Mouse (Mus musculus) erythroblast, adult 5-6 weeks (primary cell): ENCODE data around the gene Aoah. TPM values are rescaled to one million over a fixed set of nuclear protein-coding genes. Genes with fewer than 3 reads are reported as not detected.

Experiments
- ATAC-seq: replicated peaks from 2 replicates; pipeline ENCODE4 v1.8.0; 2016; ENCODE audit warnings: moderate number of reproducible peaks, mild to moderate bottlenecking, moderate TSS enrichment, inconsistent platforms; ENCODE audit not compliant: poor library complexity, low FRiP score, severe bottlenecking
- total RNA-seq, 2 experiments: library from RNA; stranded (forward) in 1 of 2; stranded (reverse) in 1 of 2; fragments of 150-400 nt in 1 of 2; fragments of 200-764, 138-1000 nt in 1 of 2; gene quantifications; 2 replicates each; pipeline versions ENCODE4 v1.2.3 to v1.2.4; 2015 to 2017; ENCODE audit warnings: low replicate concordance in 2 of 2

Gene Aoah
- total RNA-seq, 2 experiments from 2014 or later = 10.5 to 18.4 TPM

DNA sequence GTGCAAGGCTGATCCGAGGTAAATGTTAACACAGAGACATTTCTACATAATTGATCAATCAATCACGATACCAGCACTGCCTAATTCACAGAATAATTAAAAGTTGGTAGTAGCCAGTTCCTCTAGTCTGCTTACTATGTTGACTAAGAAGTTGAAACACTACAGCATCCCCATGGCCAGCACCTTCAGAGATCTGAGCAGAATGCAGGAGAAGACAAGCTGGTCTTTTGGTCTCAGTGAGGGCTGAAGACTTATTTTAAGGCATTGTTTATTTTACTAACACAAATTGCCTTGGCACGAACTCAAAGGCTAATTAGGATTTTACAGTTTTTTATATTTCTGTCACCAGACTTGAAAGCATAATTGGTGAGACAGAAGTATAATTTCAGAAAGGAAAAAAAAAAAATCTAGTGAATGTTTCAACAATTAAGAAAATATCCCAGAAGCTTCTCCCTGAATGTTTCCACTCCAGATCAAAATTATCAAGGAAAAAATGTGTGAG lies 107.8 kb downstream of the Aoah start:
- no peak for ATAC-seq

GRCm38 (mm10) chr13:20904118-20904517 lies 110.2 kb downstream of the Aoah start:
- no peak for ATAC-seq

GRCm38 (mm10) chr13:20905195-20905594 lies 111.3 kb downstream of the Aoah start:
- no peak for ATAC-seq

GRCm38 (mm10) chr13:20916698-20917511 lies 123.0 kb downstream of the Aoah start:
- no peak for ATAC-seq

DNA sequence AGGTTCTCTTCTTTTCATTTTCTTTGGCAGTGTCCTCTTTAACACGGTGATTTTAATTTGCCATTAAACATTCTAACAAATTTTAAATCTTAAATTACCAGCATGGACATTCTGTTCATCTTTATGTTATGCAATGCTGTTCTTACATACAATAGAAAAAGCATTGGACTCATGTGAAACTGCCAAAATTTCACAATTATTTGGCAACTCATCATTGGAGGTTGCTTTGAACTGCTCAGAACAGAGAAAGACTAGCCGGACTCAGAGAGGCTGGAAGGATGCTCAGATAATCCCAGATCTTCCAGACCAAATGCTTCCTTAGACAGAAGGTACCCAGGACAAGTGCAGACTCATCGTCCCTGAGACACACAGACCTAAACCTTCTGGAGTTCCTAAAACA lies 126.5 kb downstream of the Aoah start:
- no peak for ATAC-seq

GRCm38 (mm10) chr13:20936016-20936415 lies 142.1 kb downstream of the Aoah start:
- ATAC-seq = no peak

DNA sequence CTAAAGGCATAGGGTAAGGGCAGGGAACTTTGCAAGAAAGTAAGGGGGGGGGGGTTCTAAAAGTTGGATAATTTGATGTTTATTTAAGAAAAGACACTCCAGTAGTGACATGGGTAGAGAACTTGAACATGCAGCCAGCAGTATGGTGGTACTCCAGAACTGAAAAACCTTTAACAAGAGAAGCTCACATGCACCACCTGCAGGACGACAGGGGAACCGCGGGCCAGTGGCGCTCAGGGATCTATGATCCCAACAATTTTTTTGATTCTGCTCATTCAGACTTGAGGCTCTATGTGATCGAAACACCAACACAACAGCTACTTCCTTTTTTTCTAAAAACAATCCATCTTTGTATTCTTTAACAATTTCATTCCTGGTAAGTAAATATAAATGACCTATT lies 143.5 kb downstream of the Aoah start:
- no peak for ATAC-seq

- ATAC-seq = no peak
Measured at GRCm38 (mm10) chr13:20939099-20939498, 145.2 kb downstream of the Aoah start.

- ATAC-seq = no peak
Measured at GRCm38 (mm10) chr13:20940389-20940788, 146.5 kb downstream of the Aoah start.

DNA sequence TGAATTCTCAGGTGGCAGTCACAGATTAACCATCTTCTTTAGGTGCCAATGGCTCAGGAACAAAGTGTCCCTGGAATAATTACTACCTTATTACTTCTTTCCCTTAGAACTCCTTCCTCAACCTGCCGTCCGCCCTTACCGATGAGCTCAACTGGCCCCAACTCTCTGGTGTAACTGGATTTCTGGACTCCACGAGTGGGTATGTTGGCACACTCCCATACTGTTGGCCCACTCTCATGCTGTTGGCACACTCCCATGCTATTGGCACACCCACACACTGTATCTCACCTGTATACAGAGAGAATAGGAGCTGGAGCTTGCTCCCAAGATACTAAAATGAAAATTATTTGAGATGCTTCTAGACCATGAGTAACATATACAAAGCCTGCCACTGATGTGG lies 147.8 kb downstream of the Aoah start:
- ATAC-seq = no peak

DNA sequence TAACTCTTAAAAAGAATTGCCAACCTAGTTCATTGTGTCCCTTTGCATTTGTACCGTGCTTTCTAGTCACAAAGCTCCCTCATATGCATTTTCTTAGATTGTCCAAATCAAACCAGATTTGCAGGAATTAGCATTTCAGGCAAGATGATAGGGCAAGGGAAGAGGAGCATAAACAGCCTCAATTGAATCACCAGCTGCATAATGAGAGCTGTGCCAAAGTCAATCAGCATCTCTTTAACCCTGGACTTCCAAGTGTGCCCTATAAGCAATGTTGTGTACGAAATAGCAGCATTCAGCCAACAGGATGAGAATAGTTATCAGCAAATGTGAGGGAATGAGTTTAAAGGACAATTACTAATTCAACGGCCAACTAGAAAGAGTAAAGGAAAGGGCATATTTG lies 169.2 kb downstream of the Aoah start:
- no peak for ATAC-seq

- no peak for ATAC-seq
Measured at GRCm38 (mm10) chr13:20981234-20982230, 187.6 kb downstream of the Aoah start.

- no peak for ATAC-seq
Measured at GRCm38 (mm10) chr13:20985510-20985909, 191.6 kb downstream of the Aoah start.

DNA sequence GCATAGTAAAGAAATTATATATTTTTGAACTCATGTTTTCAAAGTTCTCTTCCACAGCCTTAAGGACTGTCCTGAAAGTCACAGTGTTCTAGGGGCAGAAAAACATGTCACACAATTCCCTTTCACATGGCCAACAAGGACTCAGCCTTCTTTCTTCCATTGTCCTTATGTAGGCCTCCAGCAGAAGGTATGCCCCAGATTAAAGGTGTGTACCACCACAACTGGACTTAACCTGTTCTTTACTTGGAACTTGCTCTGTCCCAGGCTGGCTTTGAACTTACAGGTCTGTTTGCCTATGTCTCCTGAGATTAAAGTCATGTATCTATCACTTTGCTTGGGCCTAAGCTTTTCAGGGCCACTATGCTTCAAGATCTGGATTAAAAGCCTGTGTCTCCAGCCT lies 192.0 kb downstream of the Aoah start:
- ATAC-seq = no peak

DNA sequence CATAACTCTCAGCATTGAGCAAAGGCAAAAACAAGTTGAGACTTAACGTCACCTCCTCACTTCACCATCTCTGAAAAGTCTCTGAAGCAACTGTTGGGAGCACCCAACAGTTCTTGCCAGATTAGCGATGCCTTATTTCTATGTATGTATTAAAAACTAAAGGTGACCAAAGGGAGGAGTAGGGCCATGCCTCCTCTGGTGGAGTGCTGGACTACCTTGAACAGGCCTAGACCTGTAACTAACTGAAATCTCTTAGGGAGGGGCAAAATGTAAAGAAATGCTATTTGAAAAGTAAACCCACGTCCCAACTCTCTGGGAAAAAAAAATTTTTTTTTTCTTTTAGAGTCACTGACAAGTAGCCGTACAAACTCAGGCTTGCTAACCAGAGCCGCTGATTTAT lies 211.3 kb downstream of the Aoah start:
- ATAC-seq = no peak

DNA sequence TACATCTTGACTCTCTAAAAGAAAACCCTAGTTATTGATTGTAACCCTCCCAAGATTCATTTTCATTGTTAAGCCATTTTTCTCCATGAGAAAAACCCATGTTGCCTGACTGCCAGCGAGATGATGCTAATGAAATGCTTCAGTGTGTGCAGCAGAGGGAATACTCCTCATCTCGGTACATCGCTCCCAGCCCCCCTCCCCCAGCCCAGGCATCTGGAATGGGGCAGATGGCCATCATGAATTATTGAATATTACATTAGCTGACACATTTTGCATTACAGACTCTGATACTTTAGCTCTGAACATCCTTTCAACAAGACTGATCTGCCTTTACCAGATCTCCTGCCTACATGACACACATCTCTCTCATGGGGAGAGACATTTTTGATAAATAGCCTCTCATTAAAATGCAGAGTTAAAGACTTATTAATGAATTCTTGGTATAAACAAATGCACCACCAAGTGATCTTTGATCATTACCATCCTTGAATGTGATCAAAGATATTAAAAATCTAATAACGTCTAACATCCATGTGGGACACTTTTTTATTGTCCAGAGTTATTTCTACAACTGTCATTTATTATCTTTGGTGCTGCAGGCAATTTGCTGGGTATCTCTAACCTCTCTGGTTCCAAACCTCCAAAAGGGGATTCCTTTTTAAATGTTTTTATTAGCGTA lies 211.9 kb downstream of the Aoah start:
- no peak for ATAC-seq

GRCm38 (mm10) chr13:21006321-21006653 lies 212.4 kb downstream of the Aoah start:
- ATAC-seq = no peak

- no peak for ATAC-seq
Measured at GRCm38 (mm10) chr13:21013659-21014058, 219.7 kb downstream of the Aoah start.

DNA sequence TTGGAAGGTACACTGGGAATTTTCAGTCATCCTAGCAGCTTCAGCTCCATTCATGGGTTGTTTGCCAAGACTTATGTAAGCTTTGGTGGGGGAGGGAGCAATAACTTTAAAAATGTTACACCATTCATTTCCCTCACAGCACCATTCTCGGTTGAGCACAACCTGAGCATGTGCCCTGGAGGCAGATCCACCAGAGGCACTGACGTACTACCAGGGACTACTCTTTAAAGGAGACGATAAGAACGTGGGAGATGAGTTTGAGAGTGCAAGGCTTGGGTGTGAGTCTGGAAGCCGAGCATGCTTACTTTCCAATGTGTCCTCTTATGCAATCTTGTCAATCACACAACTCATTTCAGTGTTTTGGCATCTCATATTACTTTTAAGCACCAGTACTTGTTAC lies 230.9 kb downstream of the Aoah start:
- no peak for ATAC-seq

DNA sequence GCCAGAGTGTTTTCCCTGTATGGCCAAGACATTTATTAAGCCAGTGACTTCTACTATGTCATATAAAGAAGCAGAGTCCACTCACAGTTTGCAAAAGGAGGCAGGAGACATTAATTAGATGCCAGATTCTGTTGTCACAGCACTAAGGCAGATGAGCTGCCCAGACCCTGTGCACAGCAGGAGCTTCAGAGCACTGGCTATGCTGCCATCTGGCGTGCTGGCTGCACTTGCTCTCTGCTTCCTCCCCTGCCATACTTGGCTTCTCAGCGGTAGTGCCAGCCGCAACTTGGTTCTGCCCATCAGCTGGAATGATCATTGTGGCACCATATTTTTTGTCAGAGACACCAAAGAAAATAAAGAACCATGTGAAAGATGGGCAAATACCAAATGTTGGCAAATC lies 239.3 kb downstream of the Aoah start:
- ATAC-seq = no peak
